Mouse (Mus musculus) forebrain, embryonic 10.5 days (tissue): Measurements from ENCODE around the gene Agps. TPM values are rescaled to one million over a fixed set of nuclear protein-coding genes. Genes with fewer than 3 reads are reported as not detected.

Experiments
- DNase-seq: peaks from one replicate; pipeline ENCODE4 v3.0.0-alpha.2; 2017; ENCODE audit warnings: low spot score; ENCODE audit errors: extremely low spot score
- H3K27ac ChIP-seq: fragments of 300-500 bp; sonication (generic); 2 replicates; pipeline ENCODE4 v1.5.1; 2016; ENCODE audit warnings: mild to moderate bottlenecking
- H3K27me3 ChIP-seq: fragments of 300-500 bp; sonication (generic); 2 replicates; pipeline ENCODE4 v1.6.1; 2016; ENCODE audit warnings: mild to moderate bottlenecking; ENCODE audit not compliant: poor library complexity, severe bottlenecking
- H3K36me3 ChIP-seq: fragments of 300-500 bp; sonication (generic); replicated peaks from 2 replicates; pipeline ENCODE4 v1.6.1; 2016; ENCODE audit warnings: mild to moderate bottlenecking, moderate library complexity
- H3K4me1 ChIP-seq: fragments of 300-500 bp; sonication (generic); 2 replicates; pipeline ENCODE4 v1.6.1; 2016
- H3K4me3 ChIP-seq: fragments of 300-500 bp; sonication (generic); 2 replicates; pipeline ENCODE4 v1.5.1; 2016; ENCODE audit warnings: mild to moderate bottlenecking, moderate library complexity
- H3K9me3 ChIP-seq: fragments of 300-500 bp; sonication (generic); 2 replicates; pipeline ENCODE4 v1.6.1; 2016; ENCODE audit warnings: mild to moderate bottlenecking, moderate library complexity
- WGBS: fragments of 180-500 bp; shearing (Covaris S2); methylation state at CpG from one replicate; pipeline ENCODE4 v1.1.7; 2016; 5-methylcytosine and 5-hydroxymethylcytosine counted together
- polyA plus RNA-seq: library from polyadenylated mRNA; unstranded; fragments of >200 nt; fragmentation: Nextera tagmentation; extraction: Ambion mirVana; gene quantifications from 2 replicates; pipeline ENCODE4 v1.2.1, GENCODE M21; 2016

Agps gene
- polyA plus RNA-seq, 1 experiment from 2014 or later, result 41.4 TPM

DNA sequence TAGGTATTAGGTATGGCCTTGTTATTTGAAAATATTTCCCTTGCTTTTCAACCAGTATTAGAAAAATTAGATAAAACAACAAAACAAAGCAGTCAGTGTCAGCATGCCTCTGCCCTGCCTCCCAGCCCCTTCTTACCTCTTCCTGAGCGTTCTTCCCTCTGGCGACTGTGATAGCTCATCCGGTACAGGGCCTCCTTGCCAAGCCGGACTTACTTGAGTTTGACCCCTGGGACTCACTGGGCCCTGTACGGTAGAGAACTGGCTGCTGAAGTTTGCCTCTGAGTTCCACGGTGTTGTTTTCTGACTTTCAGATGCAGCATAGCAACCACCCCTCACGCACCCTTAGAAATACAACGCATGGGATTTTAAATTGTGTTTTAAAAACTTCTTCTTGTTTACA lies 16.5 kb upstream of the Agps start:
- no peaks in the 10 kb centered on the region for H3K27me3 ChIP-seq
- no peak for DNase-seq
- H3K9me3 ChIP-seq, result no peaks in the 10 kb centered on the region
- no peaks in the 10 kb centered on the region for H3K4me1 ChIP-seq
- no peak overlapping the region for H3K27ac ChIP-seq
- 83% methylated on average over 8 of the region's 8 CpGs for WGBS
- no peak overlapping the region for H3K4me3 ChIP-seq
- no peaks in the 10 kb centered on the region for H3K36me3 ChIP-seq

DNA sequence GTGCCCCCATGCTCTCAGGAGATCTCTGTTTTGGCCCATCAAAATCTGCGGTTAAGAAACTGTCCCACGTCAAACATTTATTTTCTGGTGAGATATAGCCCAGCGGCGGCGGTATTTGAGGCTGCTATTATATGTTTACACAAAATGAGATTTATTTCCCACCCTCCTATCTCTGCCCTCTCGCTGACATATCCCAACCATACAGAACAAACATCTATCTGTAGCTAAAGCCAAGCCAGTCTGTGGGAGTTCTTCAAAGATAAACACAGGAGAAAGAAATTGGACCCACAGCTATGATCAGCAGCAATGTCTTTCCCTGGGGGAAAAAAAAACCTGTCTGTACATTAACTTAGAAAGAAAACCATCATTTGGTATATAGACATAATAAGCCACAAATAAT lies 15.3 kb upstream of the Agps start:
- no peaks in the 10 kb centered on the region for H3K4me1 ChIP-seq
- WGBS, result 93% methylated on average over 6 of the region's 6 CpGs
- no peak overlapping the region for H3K27ac ChIP-seq
- no peaks in the 10 kb centered on the region for H3K9me3 ChIP-seq
- DNase-seq, result no peak
- H3K4me3 ChIP-seq, result no peak overlapping the region
- H3K36me3 ChIP-seq, result no peaks in the 10 kb centered on the region
- no peaks in the 10 kb centered on the region for H3K27me3 ChIP-seq

DNA sequence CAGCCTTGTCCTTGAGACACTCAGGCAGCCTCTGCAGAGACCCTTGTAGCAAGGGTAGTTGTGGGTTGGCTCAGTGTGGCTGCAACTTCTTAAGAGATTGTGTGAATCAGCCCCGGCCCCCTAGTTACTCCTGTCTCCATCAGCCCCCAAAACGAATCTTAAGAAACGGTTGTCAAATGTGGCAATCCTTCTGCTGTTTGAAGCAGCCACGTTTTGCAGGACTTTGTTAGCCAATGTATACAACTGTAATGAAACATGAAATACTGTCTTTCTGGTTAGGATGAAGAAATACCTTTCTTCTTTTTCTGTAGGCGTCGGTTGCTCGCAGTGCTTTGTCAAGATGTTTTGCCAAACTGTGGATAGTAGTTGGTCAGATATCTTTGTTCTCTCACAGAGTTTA lies 13.3 kb upstream of the Agps start:
- no peaks in the 10 kb centered on the region for H3K36me3 ChIP-seq
- peaks cover 2% of the 10 kb centered on the region; the same call in 1 of the 2 replicates for H3K4me1 ChIP-seq
- no peak overlapping the region for H3K4me3 ChIP-seq
- H3K27ac ChIP-seq, result no peak overlapping the region
- 88% methylated on average over 7 of the region's 7 CpGs for WGBS
- no peak for DNase-seq
- H3K9me3 ChIP-seq, result no peaks in the 10 kb centered on the region
- 0 out of 2 replicates have a peak, but pooled peaks cover 3% of the 10 kb centered on the region for H3K27me3 ChIP-seq

DNA sequence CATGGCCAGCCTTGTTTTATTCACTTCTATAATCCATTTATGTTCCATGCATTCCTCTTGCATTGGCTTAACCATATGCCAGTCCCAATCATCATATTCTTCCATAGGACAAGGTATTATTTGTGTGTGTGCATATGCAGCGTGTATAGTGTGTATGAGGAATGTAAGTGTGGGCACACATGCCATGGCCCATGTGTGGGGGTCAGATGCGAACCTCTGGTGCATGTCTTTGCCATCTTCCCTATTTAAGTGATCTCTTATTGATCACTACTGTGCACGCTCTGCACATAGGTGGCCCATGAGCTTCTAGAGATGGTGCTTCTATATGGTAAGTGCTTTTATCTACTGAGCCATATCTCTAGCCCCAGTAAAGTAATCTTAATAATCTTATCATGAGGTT lies 12.2 kb upstream of the Agps start:
- Histone ChIP-seq H3K27me3 (0 out of 2 replicates have a peak, but pooled peaks cover 3% of the 10 kb centered on the region), H3K9me3 (no peaks in the 10 kb centered on the region), H3K36me3 (no peaks in the 10 kb centered on the region), H3K4me1 (peaks cover 10% of the 10 kb centered on the region), H3K27ac (no peak overlapping the region), H3K4me3 (no peak overlapping the region)
- DNase-seq, result no peak
- 92% methylated on average over 3 of the region's 3 CpGs for WGBS

DNA sequence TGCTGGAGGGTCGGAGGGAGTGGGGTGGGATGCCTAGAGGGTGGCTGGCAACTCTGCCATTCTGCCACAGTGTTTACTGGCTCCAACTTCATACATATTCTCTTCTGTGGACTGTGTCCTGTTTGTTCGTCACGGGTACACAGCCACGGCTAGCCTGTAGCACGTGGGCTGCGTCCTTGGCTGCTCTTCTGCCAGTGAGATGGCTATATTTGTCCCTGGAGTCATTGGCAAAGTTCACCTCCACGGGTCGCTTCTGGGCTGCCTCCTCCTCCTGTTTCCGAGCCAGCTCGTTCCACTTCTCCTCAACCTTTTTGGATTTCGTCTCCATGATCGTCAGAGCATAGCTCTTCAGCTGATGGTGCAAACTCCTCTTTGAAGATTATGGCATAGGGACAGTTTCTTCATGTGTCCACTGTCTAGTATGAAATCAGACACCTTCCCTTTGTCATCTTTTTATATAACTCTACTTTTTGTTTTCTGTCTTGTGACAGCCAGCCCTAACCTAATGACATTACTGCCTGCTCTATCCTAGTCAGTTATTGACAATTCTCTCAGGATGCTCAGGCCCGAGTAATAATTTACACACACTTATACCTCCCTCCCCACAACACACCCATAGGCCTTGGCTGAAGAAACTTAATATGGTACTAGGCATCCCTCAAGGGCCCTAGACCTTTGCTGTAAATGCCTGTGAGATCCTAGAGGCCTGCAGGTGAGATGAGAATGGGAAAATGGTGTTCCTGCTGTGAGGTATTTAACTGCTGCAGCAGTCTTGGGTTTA lies 9.8 kb upstream of the Agps start:
- Histone ChIP-seq H3K4me3 (no peak overlapping the region), H3K27ac (no peak overlapping the region), H3K27me3 (0 out of 2 replicates have a peak, but pooled peaks cover 3% of the 10 kb centered on the region), H3K36me3 (no peaks in the 10 kb centered on the region), H3K9me3 (no peaks in the 10 kb centered on the region), H3K4me1 (peaks cover 12% of the 10 kb centered on the region)
- WGBS, result 91% methylated on average over 13 of the region's 13 CpGs
- DNase-seq, result no peak

DNA sequence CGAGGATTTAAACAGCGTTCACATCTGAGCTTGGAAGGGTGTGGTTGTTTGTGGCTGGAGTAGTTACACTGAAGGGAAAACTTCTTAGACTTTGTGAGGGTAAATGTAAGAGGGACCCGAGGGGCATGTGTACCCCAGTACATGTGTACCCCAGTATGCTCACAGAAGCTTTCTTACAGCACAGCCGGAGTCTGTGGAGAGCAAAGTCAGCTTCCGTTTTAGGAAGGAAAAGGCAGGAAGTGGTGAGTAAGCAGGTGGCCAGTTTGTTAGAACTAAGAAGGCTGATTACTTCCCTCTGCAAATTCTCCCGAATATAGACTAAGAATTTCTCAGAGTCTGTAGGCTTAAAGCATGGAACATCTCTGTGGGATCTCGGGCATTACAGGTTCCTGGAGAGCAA lies 8.2 kb upstream of the Agps start:
- DNase-seq, result no peak
- Histone ChIP-seq H3K4me1 (peaks cover 12% of the 10 kb centered on the region), H3K9me3 (no peaks in the 10 kb centered on the region), H3K4me3 (no peak overlapping the region), H3K36me3 (no peaks in the 10 kb centered on the region), H3K27me3 (0 out of 2 replicates have a peak, but pooled peaks cover 3% of the 10 kb centered on the region), H3K27ac (no peak overlapping the region)
- 67% methylated on average over 7 of the region's 7 CpGs for WGBS

DNA sequence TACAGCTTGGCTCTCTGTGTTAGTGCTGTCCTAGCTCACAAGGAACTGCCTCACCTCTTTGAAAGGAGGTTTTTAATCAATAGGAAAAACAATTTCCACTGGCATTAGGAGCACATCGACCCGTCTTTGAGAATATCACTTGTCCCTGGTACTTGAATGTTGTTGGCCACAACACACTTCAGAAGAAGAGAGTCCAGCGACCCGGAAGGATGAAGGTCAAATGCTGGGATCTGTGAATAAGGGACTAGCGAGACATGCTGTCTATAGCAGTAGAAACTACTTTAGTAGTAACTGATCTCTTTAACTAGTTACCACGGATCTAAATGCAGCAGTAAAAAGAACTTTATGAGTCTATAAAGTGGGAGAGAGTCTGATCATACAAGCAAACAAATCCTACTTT lies 7.8 kb upstream of the Agps start:
- Histone ChIP-seq H3K27me3 (0 out of 2 replicates have a peak, but pooled peaks cover 3% of the 10 kb centered on the region), H3K9me3 (no peaks in the 10 kb centered on the region), H3K4me1 (peaks cover 12% of the 10 kb centered on the region), H3K36me3 (no peaks in the 10 kb centered on the region), H3K27ac (no peak overlapping the region), H3K4me3 (no peak overlapping the region)
- WGBS, result 47% methylated on average over 6 of the region's 6 CpGs
- DNase-seq, result no peak

DNA sequence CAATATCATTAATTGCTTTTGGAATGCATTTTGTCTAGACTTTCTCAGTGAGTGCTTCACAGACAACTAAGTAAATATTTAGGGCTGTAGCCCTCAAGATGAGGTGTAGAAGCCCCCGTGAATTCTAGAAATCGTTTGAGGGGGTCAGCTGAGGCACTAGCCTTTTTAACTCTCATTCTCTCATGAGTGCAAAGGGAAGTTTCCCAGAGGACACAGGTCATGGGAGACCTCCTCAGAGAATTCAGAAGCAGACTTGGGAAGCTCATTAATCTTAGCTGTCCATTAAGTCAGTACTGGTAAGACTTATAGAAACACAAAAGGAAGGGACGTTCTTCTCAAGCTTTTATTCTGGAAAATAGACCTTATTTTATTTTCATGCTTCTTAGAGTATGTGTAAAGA lies 7.1 kb upstream of the Agps start:
- H3K9me3 ChIP-seq, result no peaks in the 10 kb centered on the region
- H3K27me3 ChIP-seq, result 0 out of 2 replicates have a peak, but pooled peaks cover 3% of the 10 kb centered on the region
- no peak overlapping the region for H3K4me3 ChIP-seq
- no peaks in the 10 kb centered on the region for H3K36me3 ChIP-seq
- peaks cover 12% of the 10 kb centered on the region for H3K4me1 ChIP-seq
- 49% methylated on average over 3 of the region's 3 CpGs for WGBS
- DNase-seq, result no peak
- H3K27ac ChIP-seq, result no peak overlapping the region

DNA sequence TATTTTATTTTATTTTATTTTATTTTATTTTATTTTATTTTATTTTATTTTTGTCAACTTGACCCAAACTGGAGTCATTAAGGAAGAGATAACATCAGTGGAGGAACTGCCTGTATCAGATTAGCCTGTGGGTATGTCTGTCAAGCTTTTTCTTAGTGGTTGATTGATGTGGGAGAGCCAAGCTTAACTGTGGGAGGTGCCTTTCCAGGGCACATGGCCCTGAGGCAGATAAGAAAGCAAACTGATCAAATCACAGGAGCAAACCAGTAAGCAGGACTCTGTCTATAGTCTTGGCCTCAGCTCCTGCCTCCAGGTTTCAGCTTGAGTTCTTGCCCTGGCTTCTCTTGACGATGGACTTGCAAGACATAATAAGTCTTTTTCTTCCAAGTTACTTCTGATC lies 6.4 kb upstream of the Agps start:
- Histone ChIP-seq H3K4me1 (peaks cover 12% of the 10 kb centered on the region), H3K27me3 (0 out of 2 replicates have a peak, but pooled peaks cover 3% of the 10 kb centered on the region), H3K4me3 (no peak overlapping the region), H3K27ac (no peak overlapping the region), H3K36me3 (no peaks in the 10 kb centered on the region), H3K9me3 (no peaks in the 10 kb centered on the region)
- no peak for DNase-seq
- WGBS, result 69% methylated on average over 1 of the region's 1 CpGs

DNA sequence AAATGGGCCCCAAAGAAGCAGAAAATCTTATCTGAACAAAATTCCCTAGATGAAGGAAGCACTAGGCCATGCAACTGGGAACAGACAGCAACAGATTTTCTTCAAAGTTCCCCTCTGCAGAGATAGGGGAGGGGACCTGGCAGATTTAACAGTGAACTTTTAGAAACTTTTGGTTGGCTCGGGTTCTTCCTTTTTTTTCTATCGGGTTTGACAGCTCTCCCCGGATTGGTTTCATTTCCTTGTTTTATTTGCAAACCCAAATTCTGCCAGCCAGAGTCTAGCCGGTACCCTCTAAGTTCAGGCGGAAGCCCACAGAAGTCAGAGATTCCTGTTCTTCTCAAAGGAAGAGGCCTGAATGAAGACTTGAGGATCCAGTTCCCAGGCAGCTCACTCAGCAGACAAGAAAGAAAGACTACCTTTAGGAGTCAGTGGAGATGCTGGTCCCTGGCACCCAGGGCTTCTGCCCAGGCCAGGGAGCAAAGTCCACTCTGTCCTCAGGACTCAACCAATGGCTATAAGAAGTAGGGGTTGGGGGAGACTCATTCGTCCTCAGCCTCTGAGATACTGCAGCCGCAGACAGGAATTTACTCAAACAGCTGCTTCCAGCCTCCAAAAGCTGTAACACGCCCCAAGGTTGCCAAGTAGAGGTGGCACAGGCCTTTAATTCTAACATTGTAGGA lies 2.9 kb upstream of the Agps start:
- DNase-seq, result no peak
- no peak overlapping the region for H3K27ac ChIP-seq
- no peaks in the 10 kb centered on the region for H3K9me3 ChIP-seq
- WGBS, result 85% methylated on average over 8 of the region's 8 CpGs
- no peaks in the 10 kb centered on the region for H3K27me3 ChIP-seq
- peaks cover 29% of the 10 kb centered on the region for H3K4me1 ChIP-seq
- H3K36me3 ChIP-seq, result no peaks in the 10 kb centered on the region
- H3K4me3 ChIP-seq, result no peak overlapping the region

DNA sequence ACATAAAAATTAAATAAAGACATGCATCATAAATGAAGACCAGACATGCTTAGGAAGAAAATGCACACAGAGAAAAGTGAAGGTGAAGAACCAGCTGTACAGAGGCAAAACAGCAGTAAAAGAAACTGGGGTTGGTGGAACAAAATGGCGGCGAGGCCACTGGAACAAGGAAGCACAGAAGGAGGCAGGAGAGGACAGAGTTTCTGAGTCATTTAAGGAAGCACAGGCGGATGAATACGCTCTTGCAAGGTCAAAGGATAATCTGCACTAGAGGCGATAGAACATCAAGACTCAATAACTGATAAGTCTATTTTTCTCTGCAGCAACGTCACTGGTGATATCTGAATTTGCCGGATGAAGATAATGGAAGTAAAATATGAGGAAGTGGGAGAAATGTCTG lies 1.7 kb upstream of the Agps start:
- no peak for DNase-seq
- H3K4me3 ChIP-seq, result no peak overlapping the region
- H3K4me1 ChIP-seq, result peaks cover 25% of the 10 kb centered on the region
- no peaks in the 10 kb centered on the region for H3K9me3 ChIP-seq
- H3K36me3 ChIP-seq, result 0 out of 2 replicates have a peak, but pooled peaks cover 4% of the 10 kb centered on the region
- H3K27ac ChIP-seq, result no peak overlapping the region
- 96% methylated on average over 7 of the region's 7 CpGs for WGBS
- no peaks in the 10 kb centered on the region for H3K27me3 ChIP-seq

DNA sequence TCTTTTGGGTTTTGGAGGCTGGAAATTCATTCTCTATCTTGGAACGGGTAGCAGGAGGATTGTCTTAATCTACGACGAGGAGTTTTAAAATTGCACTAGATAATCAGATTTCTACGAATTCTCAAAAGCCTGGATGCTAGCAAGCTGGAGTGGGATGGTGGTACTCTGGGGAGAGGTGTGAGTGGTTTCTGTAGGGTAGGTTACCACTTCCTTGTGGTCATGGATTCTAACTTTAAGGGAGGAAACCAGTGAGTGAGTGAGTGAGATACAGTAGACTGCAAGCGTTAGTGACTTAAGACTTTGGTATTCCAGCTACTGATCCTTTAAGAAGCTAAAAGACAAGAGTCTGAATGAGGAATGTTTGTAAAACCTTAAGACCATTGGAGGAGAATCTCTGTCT lies 804 bp downstream of the Agps start:
- Histone ChIP-seq H3K27ac (peak overlapping the region; percentile 94), H3K4me1 (peaks cover 29% of the 10 kb centered on the region), H3K36me3 (peaks cover 4% of the 10 kb centered on the region; the same call in 1 of the 2 replicates), H3K27me3 (no peaks in the 10 kb centered on the region), H3K9me3 (no peaks in the 10 kb centered on the region), H3K4me3 (peak overlapping the region; percentile 66)
- no peak for DNase-seq
- WGBS, result 2% methylated on average over 5 of the region's 5 CpGs

DNA sequence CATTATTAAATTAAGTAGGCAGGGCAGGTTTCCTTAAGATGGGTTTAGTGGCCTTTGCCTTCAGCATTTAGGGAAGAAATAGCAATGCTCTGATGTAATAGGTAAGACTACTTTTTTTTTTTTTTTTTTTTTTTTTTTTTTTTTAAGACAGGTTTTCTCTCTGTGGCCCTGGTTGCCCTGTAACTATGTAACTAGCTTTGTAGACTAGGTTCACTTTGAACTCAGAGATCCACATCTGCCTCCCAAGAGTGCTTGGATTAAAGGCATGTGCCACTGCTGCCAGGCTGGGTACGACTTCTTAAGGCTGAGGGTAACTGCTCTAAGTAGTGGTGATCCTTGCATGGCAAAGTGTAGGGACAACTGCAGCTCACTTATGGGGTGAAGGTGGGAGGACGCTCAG lies 2.5 kb downstream of the Agps start:
- H3K4me1 ChIP-seq, result peaks cover 29% of the 10 kb centered on the region
- WGBS, result 90% methylated on average over 2 of the region's 2 CpGs
- peaks cover 4% of the 10 kb centered on the region; the same call in 1 of the 2 replicates for H3K36me3 ChIP-seq
- no peaks in the 10 kb centered on the region for H3K9me3 ChIP-seq
- no peak for DNase-seq
- H3K27me3 ChIP-seq, result no peaks in the 10 kb centered on the region
- no peak overlapping the region for H3K4me3 ChIP-seq
- no peak overlapping the region for H3K27ac ChIP-seq
